Mouse (Mus musculus) liver, postnatal 0 days (tissue): Measurements from ENCODE around the gene Fam131a.

Experiments used
- CTCF ChIP-seq: sonication (generic); IDR thresholded peaks from 2 replicates; pipeline ENCODE4 v1.5.1; 2016; ENCODE audit warnings: antibody characterized with exemption, low read depth
- EP300 ChIP-seq: IDR thresholded peaks from 2 replicates; pipeline ENCODE4 v1.6.1; 2016; ENCODE audit warnings: antibody characterized with exemption, low read depth, mild to moderate bottlenecking

GRCm38 (mm10) chr16:20735651-20736050 is 42.6 kb downstream of the Fam131a start:
- TF ChIP-seq CTCF (no peak), EP300 (no peak)
